Mouse (Mus musculus): ENCODE results near the gene Car11. TPM values are rescaled to one million over a fixed set of nuclear protein-coding genes. Genes with fewer than 3 reads are reported as not detected.
A peak's percentile ranks its signal among the peaks of the same experiment; 100 is the strongest.
"Not testable (repeated sequence)": the region's sequence is repeated elsewhere in the genome, so short reads cannot be mapped to it uniquely, and the experiment has no call there.

Gene Car11
- 12.2 and 12.5 TPM in 2 replicates for polyA plus RNA-seq (2015; fragmentation: Nextera tagmentation; extraction: Ambion mirVana)

DNA sequence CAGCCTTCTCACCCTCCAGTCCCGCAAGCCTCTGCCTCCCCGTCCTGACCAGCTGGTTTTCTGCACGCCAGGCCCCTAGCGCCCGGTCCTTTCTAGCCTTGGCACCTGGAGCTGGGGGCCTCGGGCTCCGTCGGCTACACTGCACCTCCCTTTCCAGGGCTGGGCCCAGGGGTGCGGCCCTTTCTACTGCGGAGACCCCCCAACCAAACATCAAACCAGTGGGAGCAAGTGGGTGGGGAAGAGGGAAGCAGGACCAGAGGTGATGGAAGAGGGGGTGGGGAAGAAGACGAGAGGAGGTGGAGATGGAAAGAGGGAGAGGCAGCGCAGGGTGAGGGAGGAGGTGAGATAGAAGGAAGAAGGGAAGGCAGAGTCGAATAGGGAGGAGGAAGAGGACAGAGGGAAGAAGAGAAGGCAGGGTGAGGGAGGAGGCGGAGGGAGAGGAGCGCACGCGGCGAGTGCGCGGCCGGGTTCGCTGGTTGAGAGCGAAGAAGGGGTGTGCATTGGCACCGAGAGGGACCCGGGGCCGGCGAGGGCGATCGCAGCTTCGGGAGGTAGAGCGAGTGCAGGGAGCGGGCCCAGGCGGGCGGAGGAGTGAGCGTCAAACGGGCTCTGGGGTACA is at the start of gene Car11:
Gene Car11 (plus strand): TSS at position 321 of the 619 bp plus-strand sequence.
- Histone ChIP-seq H3K4me3 (peak within 1 kb of the TSS; percentile 50), H3K36me3 (no peaks in the 10 kb centered on the region), H3K9ac (peak within 1 kb of the TSS; percentile 74), H3K27ac (no peak within 1 kb of the TSS), H3K9me3 (no peaks in the 10 kb centered on the region), H3K4me1 (peaks cover 37% of the 10 kb centered on the region), H3K4me2 (replicated peaks) (peak within 1 kb of the TSS; percentile 91), H3K27me3 (peaks cover 30% of the 10 kb centered on the region)
- no peak for ATAC-seq (ENCODE audit: low FRiP score, low read depth)
- WGBS, result 2% methylated on average over 36 of the region's 36 CpGs

DNA sequence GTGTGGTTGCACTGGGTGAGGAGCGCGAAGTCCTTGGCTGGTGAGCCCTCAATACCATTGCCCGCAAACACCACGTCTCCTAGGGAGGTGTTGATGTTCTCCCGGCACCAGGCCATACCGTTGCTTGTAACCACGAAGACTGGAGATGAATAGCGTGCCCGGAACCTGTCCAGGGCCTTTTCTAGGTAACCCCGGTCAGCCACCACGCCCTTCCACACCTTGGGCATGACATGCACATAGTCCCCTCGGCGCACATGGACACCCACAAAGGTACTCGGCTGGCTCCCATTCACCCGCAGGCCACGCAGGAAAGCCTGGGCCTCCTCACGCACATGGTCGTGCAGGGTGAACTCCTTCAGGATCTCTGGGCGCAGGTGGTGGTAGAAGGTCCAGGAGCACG is 49.2 kb upstream of the Car11 start:
- H3K9ac ChIP-seq; H3K4me3 ChIP-seq; ATAC-seq (ENCODE audit: low FRiP score, low read depth); H3K27me3 ChIP-seq; H3K4me1 ChIP-seq; H3K9me3 ChIP-seq; H3K36me3 ChIP-seq; H3K27ac ChIP-seq; H3K4me2 ChIP-seq (replicated peaks): not testable (repeated sequence)
- 92% methylated on average over 20 of the region's 20 CpGs for WGBS

DNA sequence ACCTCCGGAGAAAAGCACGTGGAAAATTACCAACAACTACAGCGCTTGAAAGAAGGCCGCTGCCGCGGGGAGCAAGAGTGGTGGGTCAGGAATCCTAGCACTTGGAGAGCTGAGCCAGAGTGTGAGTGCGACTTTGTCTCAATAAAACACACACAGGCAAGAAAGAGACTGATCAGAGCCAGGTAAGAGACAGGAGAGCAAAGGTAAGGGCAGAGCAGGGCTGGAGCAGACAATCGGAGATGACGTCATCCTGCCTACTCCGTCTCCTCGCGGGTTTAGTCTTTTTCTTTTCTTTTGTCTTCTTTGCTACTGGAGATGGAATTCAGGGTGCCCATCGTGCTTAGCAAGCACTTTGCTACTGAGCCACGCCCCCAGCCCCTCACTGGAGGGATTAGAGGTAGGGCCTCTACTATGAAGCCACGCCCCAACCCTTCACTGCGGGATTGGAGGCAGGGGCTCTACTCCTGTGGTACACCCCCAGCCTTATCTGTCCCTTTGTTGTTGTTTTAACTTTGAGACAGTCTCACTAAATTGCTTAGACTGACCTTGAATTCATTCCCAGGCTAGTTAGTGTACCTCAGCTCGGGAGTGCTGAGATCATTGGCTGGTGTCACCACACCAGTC is 45.1 kb upstream of the Car11 start:
- peak overlapping the region; percentile 11; the same call in 1 of the 2 replicates for H3K4me3 ChIP-seq
- peaks cover 12% of the 10 kb centered on the region; the same call in 1 of the 2 replicates for H3K4me1 ChIP-seq
- no peaks in the 10 kb centered on the region for H3K36me3 ChIP-seq
- H3K27ac ChIP-seq, result no peak overlapping the region
- no peak; the same call in 1 of the 2 replicates for ATAC-seq (ENCODE audit: low FRiP score, low read depth)
- 35% methylated on average over 17 of the region's 17 CpGs for WGBS
- 0 out of 2 replicates have a peak overlapping the region, but pooled peaks have one; percentile 8 for H3K9ac ChIP-seq
- H3K4me2 ChIP-seq (replicated peaks), result peak overlapping the region; percentile 38
- no peaks in the 10 kb centered on the region for H3K9me3 ChIP-seq
- no peaks in the 10 kb centered on the region for H3K27me3 ChIP-seq

DNA sequence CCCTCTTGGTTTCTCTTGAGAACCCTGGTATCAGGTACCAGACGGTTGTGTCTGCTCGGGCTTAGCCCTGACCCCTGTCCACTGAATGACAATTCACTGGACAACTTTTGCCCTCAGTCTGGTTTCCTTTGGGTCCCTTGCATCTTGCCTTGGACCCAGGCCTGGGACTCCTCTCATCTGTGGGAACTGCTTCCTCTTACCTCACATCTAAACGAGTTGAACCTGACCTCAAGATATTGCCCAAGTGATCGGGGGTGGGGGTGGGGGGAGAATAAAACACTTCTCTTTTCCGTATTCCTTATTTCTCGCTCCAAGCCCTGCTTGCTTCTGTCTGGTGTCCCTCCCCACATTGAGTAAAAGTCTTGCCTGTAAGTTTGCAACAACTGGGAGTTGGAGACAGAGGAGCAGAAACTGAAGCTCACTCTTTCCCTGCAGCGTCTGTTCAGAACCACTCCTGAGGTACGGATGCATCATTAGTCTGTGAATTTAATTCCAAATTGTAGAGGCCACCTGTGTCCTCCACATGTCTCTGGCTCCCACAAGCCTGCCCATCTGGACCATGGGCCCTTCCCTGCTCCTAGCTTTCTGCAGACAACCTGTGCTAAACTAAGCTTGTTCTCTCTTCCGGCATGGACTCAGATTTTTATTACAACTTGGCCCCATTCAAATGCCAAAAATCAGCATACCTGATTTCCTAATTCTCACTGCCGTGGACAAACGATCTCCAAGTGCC is 38.7 kb upstream of the Car11 start:
- 78% methylated on average over 11 of the region's 11 CpGs for WGBS
- Histone ChIP-seq H3K9me3 (no peaks in the 10 kb centered on the region), H3K36me3 (no peaks in the 10 kb centered on the region), H3K4me1 (peaks cover 10% of the 10 kb centered on the region; the same call in 1 of the 2 replicates), H3K4me3 (no peak overlapping the region), H3K27me3 (no peaks in the 10 kb centered on the region), H3K27ac (no peak overlapping the region), H3K4me2 (replicated peaks) (no peak overlapping the region), H3K9ac (no peak overlapping the region)
- no peak for ATAC-seq (ENCODE audit: low FRiP score, low read depth)

DNA sequence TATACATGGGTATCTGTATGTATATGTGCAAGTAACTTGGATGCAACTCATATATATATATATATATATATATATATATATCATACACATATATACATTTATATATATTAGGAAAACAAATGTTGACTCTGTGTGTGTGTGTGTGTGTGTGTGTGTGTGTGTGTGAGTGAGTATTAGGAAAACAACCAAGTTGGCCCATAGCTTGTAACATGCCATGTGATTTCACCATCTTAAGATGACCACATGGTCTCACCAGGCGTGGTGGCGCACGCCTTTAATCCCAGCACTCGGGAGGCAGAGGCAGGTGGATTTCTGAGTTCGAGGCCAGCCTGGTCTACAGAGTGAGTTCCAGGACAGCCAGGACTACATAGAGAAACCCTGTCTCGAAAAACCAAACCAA is 37.9 kb upstream of the Car11 start:
- not testable (repeated sequence) for H3K4me1 ChIP-seq; ATAC-seq (ENCODE audit: low FRiP score, low read depth); H3K36me3 ChIP-seq; H3K27ac ChIP-seq; H3K27me3 ChIP-seq; H3K4me2 ChIP-seq (replicated peaks); H3K4me3 ChIP-seq; H3K9ac ChIP-seq; H3K9me3 ChIP-seq
- WGBS, result 87% methylated on average over 6 of the region's 6 CpGs

DNA sequence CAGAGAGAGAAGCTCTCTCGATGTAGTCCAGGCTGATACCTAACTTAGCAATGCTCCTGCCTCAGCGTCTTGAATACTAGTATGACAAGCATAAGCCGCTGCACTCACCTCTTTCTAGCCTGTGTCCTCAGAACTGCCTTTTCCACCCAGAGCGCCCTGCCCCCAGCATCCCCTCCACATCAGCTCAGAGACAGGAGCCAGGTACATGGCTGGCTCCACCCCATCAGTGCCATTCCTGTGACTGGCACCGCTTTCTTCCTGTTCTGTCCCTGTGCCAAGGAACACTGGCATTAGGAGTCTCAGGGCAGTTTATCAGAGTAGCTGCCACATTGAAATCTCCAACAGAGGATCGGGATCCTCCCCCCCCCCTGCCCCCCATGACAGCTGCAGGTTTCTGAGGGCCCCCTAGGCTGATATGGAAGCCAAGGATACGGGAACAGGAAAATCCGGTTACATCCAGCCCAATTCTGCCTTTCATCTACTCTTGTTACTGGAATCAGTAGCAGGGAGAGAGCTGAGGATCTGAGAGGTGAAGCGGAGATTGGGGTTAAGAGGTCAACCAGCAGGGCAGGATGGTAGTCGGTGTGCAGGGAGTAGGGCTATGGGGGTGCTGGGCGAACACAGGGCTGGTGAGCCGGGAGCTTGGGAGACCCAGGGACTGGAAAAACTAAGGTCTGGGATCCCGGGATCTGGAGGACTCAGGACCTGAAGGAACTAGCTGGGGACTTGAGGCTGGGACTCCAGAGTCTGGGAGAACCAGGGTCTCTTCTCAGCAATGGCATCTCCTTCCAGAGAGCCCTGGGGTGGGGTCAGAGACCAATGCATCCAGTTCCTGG is 34.1 kb upstream of the Car11 start:
- no peak overlapping the region for H3K9ac ChIP-seq
- no peak overlapping the region for H3K27ac ChIP-seq
- no peak overlapping the region for H3K4me3 ChIP-seq
- ATAC-seq (ENCODE audit: low FRiP score, low read depth), result no peak
- 0 out of 2 replicates have a peak, but pooled peaks cover 5% of the 10 kb centered on the region for H3K4me1 ChIP-seq
- no peak overlapping the region for H3K4me2 ChIP-seq (replicated peaks)
- peaks cover 5% of the 10 kb centered on the region; the same call in 1 of the 2 replicates for H3K9me3 ChIP-seq
- 0 out of 2 replicates have a peak, but pooled peaks cover 2% of the 10 kb centered on the region for H3K27me3 ChIP-seq
- WGBS, result 45% methylated on average over 13 of the region's 13 CpGs
- no peaks in the 10 kb centered on the region for H3K36me3 ChIP-seq

DNA sequence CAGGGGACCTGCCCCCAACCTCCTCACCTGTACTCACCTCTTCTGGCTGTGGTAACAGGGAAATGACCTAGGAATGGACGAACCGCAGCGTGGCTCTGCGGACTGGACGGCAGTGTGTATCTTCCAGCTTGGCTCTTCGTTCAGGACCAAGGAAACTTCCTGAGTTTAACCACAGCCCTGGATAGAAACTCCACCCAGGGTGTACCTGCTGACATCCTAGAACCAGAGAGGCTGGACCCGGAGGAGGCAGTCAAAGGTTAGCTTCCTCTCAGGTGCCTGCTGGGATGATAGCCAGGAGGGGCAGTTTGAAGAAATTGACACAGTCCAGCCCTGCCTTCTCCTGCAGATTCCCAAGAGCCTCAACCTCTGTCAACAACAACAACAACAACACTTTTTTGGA is 33.5 kb upstream of the Car11 start, which contains the start of gene Fut2:
Gene Fut2 (minus strand): TSS at position 234 of the 400 bp plus-strand sequence.
- 82% methylated on average over 7 of the region's 7 CpGs for WGBS
- H3K4me2 ChIP-seq (replicated peaks), result no peak within 1 kb of the TSS

DNA sequence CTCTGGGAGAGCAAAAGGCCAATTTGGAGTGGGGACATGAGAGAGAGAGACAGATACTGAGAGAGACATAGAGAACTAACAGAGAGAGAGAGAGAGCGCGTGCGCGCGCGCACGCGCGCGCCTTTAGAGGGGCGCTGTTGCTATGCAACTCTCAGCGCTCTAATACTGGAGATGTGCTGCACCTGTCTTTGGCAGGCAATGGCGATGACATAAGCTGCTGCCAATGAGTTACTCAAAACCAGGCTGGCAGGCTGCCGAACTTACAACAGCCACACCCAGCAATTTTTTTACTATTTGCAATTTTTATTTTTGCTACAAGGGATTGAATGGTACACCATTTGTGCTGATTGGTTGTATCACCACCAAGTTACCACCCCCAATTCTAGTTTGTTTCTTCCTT is 31.9 kb upstream of the Car11 start:
- H3K36me3 ChIP-seq, result no peaks in the 10 kb centered on the region
- H3K9me3 ChIP-seq, result peaks cover 5% of the 10 kb centered on the region; the same call in 1 of the 2 replicates
- H3K4me2 ChIP-seq (replicated peaks), result no peak overlapping the region
- H3K27ac ChIP-seq, result no peak overlapping the region
- 0 out of 2 replicates have a peak, but pooled peaks cover 5% of the 10 kb centered on the region for H3K4me1 ChIP-seq
- ATAC-seq (ENCODE audit: low FRiP score, low read depth), result no peak
- H3K4me3 ChIP-seq, result no peak overlapping the region
- no peak overlapping the region for H3K9ac ChIP-seq
- 74% methylated on average over 14 of the region's 14 CpGs for WGBS
- 0 out of 2 replicates have a peak, but pooled peaks cover 2% of the 10 kb centered on the region for H3K27me3 ChIP-seq

More for the DNA sequence above, 33.5 kb upstream of the Car11 start, which contains the start of gene Fut2:
- Histone ChIP-seq H3K9ac (no peak within 1 kb of the TSS), H3K4me1 (0 out of 2 replicates have a peak, but pooled peaks cover 5% of the 10 kb centered on the region), H3K36me3 (no peaks in the 10 kb centered on the region), H3K27ac (no peak within 1 kb of the TSS), H3K9me3 (peaks cover 5% of the 10 kb centered on the region; the same call in 1 of the 2 replicates), H3K27me3 (0 out of 2 replicates have a peak, but pooled peaks cover 2% of the 10 kb centered on the region), H3K4me3 (no peak within 1 kb of the TSS)
- no peak for ATAC-seq (ENCODE audit: low FRiP score, low read depth)

DNA sequence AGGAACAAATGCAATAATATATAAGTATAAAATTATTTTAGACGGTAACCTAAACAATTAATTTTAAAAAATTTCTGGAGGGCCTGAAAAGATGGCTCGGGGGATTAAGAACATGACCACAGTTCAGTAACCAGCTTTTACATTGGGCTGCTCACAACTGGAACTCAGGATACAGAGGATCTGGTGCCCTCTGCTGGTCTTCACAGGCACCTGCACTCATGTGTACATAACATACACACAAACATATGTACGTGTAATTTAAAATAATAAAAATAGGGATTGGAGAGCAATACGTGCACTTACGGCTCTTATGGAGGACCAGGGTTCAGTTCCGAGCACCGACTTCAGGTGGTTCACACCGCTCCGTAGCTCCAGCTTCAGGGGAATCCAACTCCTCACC is 30.7 kb upstream of the Car11 start:
- no peak overlapping the region for H3K27ac ChIP-seq
- ATAC-seq (ENCODE audit: low FRiP score, low read depth), result no peak
- H3K4me1 ChIP-seq, result 0 out of 2 replicates have a peak, but pooled peaks cover 5% of the 10 kb centered on the region
- 0 out of 2 replicates have a peak, but pooled peaks cover 2% of the 10 kb centered on the region for H3K27me3 ChIP-seq
- H3K4me3 ChIP-seq, result no peak overlapping the region
- H3K4me2 ChIP-seq (replicated peaks), result no peak overlapping the region
- peaks cover 5% of the 10 kb centered on the region; the same call in 1 of the 2 replicates for H3K9me3 ChIP-seq
- no peak overlapping the region for H3K9ac ChIP-seq
- H3K36me3 ChIP-seq, result no peaks in the 10 kb centered on the region
- 94% methylated on average over 9 of the region's 9 CpGs for WGBS

DNA sequence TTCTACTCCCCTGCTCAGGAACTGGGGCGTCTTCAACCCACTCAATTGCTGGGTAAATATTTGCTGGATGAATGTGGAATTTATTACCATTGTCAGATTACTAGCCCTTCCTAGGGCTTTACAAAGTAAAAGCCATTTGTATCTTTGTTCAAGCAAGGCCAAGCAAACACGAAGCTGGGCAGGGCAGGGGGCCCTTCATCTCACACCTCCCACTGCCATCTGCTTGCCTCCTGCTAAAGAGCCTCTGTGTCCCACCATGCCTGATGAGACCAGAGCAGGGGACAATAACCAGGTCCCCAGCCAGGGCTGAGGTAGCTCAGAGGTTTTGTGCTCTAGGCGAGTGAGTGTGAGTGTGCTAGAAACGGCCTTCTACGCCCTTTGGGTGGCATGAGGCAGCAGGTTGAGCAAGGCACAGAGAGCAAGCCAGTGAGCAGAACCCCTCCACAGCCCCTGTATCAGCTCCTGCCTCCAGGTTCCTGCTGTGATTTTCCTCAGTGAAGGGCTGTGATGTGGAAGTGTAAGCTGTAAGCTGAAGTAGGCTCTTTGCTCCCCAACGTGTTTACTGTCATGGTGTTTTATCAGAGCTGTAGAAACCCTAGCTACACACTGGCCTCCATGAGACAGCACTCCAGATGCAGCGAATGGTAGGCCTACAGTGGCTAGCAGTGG is 21.9 kb upstream of the Car11 start:
- ATAC-seq (ENCODE audit: low FRiP score, low read depth), result no peak
- Histone ChIP-seq H3K9me3 (no peaks in the 10 kb centered on the region), H3K27ac (no peak overlapping the region), H3K27me3 (no peaks in the 10 kb centered on the region), H3K4me3 (no peak overlapping the region), H3K4me2 (replicated peaks) (no peak overlapping the region), H3K9ac (no peak overlapping the region), H3K4me1 (peaks cover 6% of the 10 kb centered on the region; the same call in 1 of the 2 replicates), H3K36me3 (no peaks in the 10 kb centered on the region)
- WGBS, result 68% methylated on average over 7 of the region's 7 CpGs

DNA sequence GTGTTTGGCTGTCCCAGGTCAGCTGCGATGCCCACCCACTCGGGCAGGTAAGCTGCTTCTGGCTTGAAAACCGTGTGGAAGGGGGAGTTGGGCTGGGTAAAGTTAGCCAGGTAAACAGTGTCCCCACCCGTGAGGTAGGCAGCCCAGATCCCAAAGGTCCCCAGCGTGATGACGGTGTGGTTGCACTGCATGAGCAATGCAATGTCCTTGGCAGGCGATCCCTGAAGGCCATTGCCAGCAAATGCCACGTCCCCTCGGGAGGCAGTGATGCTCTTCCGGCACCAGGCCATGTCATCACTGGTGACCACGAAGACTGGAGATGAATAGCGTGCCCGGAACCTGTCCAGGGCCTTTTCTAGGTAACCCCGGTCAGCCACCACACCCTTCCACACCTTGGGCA is 21.1 kb upstream of the Car11 start:
- Histone ChIP-seq H3K4me1 (peaks cover 10% of the 10 kb centered on the region; the same call in 1 of the 2 replicates), H3K4me2 (replicated peaks) (no peak overlapping the region), H3K9ac (no peak overlapping the region), H3K27ac (no peak overlapping the region), H3K36me3 (no peaks in the 10 kb centered on the region), H3K9me3 (no peaks in the 10 kb centered on the region), H3K4me3 (no peak overlapping the region), H3K27me3 (no peaks in the 10 kb centered on the region)
- 91% methylated on average over 14 of the region's 14 CpGs for WGBS
- ATAC-seq (ENCODE audit: low FRiP score, low read depth), result no peak
